Mouse (Mus musculus) kidney, adult 8-10 months (tissue): ENCODE measurements around the gene Ndufa6.
A peak's percentile ranks its signal among the peaks of the same experiment; 100 is the strongest.

Experiments
- DNase-seq, 2 experiments: peaks; one replicate each; pipeline ENCODE4 v3.0.0; 2022

Gene Ndufa6

GRCm38 (mm10) chr15:82364561-82364960 lies 10.4 kb upstream of the Ndufa6 start:
- DNase-seq, result peak in 1 of 2 experiments; percentile 1

GRCm38 (mm10) chr15:82363801-82364200 lies 9.7 kb upstream of the Ndufa6 start:
- peak in 1 of 2 experiments; percentile 0 for DNase-seq

GRCm38 (mm10) chr15:82362234-82362633 lies 8.1 kb upstream of the Ndufa6 start:
- peak in 1 of 2 experiments; percentile 25 for DNase-seq

- DNase-seq, result peak in 1 of 2 experiments; percentile 45
Measured at GRCm38 (mm10) chr15:82361459-82362018, 7.4 kb upstream of the Ndufa6 start.

GRCm38 (mm10) chr15:82358431-82359260 lies 4.5 kb upstream of the Ndufa6 start:
- peak; percentile 58 to 73 for DNase-seq

GRCm38 (mm10) chr15:82353745-82354113 lies 393 bp downstream of the Ndufa6 start:
- no peak for DNase-seq

- DNase-seq, result no peak
Measured at GRCm38 (mm10) chr15:82353078-82353744, 911 bp downstream of the Ndufa6 start.

GRCm38 (mm10) chr15:82351480-82351879 lies 2.6 kb downstream of the Ndufa6 start:
- no peak for DNase-seq

- no peak for DNase-seq
Measured at GRCm38 (mm10) chr15:82350349-82350748, 3.8 kb downstream of the Ndufa6 start.

- no peak for DNase-seq
Measured at GRCm38 (mm10) chr15:82348999-82349341, 5.2 kb downstream of the Ndufa6 start.

GRCm38 (mm10) chr15:82348258-82348998 lies 5.7 kb downstream of the Ndufa6 start:
- DNase-seq, result no peak

- DNase-seq, result no peak
Measured at GRCm38 (mm10) chr15:82347852-82348251, 6.3 kb downstream of the Ndufa6 start.

GRCm38 (mm10) chr15:82347303-82347676 lies 6.8 kb downstream of the Ndufa6 start:
- DNase-seq, result no peak

GRCm38 (mm10) chr15:82346580-82347302 lies 7.4 kb downstream of the Ndufa6 start:
- DNase-seq, result no peak

GRCm38 (mm10) chr15:82345820-82346470 lies 8.2 kb downstream of the Ndufa6 start:
- peak; percentile 98 for DNase-seq

GRCm38 (mm10) chr15:82344971-82345370 lies 9.2 kb downstream of the Ndufa6 start:
- DNase-seq, result no peak

GRCm38 (mm10) chr15:82343368-82344287 lies 10.5 kb downstream of the Ndufa6 start:
- peak; percentile 73 to 81 for DNase-seq

- no peak for DNase-seq
Measured at GRCm38 (mm10) chr15:82342543-82342935, 11.6 kb downstream of the Ndufa6 start.

- no peak for DNase-seq
Measured at GRCm38 (mm10) chr15:82341675-82342542, 12.2 kb downstream of the Ndufa6 start.

GRCm38 (mm10) chr15:82341036-82341501 lies 13.1 kb downstream of the Ndufa6 start:
- no peak for DNase-seq
